Mouse (Mus musculus) erythroid progenitor cell, adult 5-6 weeks (primary cell): ENCODE measurements around the gene Maneal. TPM values are rescaled to one million over a fixed set of nuclear protein-coding genes. Genes with fewer than 3 reads are reported as not detected.
A peak's percentile ranks its signal among the peaks of the same experiment; 100 is the strongest.

ENCODE experiments used
- ATAC-seq: replicated peaks from 2 replicates; pipeline ENCODE4 v1.8.0; 2016; ENCODE audit warnings: moderate number of reproducible peaks, mild to moderate bottlenecking, moderate TSS enrichment, inconsistent platforms; ENCODE audit not compliant: poor library complexity, low FRiP score, severe bottlenecking
- total RNA-seq, 2 experiments: library from RNA; stranded (forward) in 1 of 2; stranded (reverse) in 1 of 2; fragments of 150-400 nt in 1 of 2; fragments of 186-747, 209-891 nt in 1 of 2; gene quantifications; 2 replicates each; pipeline versions ENCODE4 v1.2.3 to v1.2.4; 2015 to 2017; ENCODE audit warnings: low replicate concordance in 2 of 2

The Maneal gene
- total RNA-seq (2015; ENCODE audit: low replicate concordance) (not detected in 2 replicates), total RNA-seq (2017; ENCODE audit: low replicate concordance) (not detected in 2 replicates)

DNA sequence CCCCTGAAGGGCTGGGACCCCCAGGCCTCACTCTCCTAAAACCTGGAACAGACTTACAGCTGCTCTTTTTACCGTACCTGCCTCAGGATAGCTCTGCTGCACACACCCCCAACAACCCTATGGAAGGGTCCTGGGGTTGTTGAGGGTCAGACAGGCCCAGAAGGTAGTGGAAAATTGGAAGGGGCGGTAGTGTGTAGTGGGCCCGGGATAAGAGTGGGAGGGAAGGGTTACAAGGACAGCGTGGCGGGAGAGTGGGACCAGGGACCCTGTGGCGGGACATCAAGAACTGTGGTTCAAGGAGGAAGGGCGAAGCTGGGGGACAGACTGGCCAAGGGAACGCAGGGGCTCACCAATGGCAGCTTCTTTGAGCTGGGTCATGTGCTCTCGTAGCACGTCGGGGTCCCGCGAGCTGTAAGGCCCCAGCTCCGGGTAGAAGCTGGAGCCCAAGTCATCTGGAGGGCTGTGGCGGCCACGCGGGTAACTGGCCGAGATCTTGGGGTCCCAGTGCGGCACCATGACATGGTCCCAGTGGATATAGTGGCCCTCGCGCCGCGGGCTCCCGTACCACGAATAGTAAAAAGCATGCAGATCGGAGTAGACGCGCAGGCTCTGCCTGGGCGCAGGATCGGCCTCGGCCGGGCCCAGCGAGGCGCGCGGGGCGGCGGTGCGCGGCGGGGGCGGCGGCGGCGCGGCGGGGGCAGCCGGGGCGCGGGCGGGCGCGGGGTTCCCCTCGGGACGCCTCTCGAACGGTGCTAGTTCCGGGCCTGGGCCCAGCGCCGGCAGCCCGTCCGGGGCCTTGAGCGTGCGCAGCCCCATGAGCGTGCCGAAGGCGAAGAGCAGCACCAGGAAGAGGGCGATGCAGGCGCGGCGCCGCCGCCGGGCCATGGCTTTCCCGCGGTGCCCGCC, at the start of gene Maneal:
Gene Maneal, minus strand, starts transcription at position 889 of the 906 bp plus-strand sequence.
- ATAC-seq = peak; percentile 59

DNA sequence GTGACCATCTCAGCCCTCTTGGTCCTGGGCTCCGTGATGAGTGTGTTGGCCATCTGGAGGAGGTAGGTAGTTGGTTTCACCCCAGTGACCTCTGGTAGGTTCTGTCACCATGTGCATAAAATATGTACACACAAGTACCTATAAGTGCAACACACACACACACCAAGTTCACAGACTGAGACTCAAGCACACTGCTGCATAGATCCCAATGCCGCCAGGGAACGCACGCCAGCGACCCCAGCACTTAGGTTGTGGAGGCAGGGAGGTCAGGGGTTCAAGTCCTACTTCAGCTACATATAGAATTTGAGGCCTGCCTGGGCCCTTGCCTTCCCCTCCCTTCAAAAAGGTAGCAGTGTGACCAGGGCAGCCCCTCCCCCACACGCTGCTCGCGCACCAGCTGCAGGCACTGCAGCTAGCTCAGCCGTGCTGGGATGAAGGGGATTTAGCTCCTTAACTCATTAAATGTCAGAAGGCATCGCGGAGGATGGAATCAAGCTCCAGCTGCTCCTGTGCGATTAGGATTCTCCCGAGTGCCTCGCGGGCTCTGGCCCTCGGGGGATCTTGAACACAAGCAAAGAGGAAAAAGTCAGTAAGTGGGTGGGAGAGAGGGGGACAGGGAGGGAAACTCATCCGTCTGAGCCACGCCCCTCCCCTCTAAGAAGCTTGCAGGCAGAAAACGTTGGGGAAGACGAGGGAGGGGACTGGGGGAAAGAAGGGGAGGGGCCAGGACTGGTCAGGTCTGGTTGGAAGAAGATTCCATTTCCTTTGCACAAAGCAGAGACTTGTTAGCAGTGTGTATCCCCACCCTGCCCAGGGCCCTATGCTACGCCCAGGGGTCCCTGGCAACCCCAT, 44.2 kb upstream of the Maneal start:
- ATAC-seq = 0 out of 2 replicates have a peak, but pooled peaks have one; percentile 14

DNA sequence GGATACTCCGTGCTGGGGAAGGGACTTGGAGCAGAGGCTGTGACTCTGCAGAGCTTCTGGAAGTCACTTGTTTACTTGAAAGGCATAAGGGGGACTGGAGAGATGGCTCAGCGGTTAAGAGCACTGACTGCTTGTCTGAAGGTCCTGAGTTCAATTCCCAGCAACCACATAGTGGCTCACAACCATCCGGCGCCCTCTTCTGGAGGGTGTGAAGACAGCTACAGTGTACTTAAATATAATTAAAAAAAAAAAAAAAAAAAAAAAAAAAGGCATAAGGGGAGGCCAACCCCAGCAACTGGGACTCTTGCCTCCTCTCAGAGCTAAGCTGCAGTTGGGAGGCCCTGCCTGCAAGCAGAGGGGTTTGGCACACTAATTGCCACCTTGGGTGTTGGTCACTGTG, 43.4 kb upstream of the Maneal start:
- ATAC-seq = no peak

DNA sequence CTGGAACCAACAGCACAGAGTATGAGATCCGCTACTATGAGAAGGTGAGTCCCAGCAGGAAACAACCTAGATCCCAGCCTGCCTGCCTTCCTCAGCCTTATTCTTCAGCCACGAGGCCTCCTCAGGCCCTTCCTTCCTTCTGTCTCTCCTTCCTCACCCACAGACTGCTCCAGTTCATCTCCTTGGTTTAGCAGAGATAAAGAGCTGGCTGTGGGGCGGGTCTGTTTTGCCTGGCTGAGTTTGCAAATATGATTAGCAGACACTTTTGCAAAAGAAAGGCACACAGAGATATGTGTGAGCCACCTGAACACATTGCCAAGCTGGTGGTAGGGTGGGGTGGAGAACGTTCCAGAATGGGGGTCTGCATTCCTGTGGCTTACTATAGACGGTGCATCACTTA, 37.9 kb upstream of the Maneal start:
- ATAC-seq = no peak

DNA sequence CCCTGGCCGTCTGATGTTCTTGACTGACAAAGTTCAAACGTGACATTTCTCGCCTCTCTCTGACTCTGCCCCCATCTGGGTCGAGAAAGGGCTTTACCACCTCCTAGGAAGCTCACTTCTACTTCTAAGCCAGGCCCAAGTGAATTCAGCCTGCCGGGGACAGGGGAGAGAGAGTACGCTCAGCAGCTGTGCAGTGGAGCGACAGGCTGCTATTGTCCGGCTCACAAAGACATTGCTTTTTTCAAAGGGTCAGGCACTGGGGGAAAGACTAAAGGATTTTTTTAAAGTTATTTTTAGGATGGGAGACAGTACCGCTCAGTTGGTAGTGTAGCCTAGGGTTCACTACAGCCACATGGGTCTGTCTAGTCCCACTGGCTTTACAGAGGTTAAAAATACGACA, 36.5 kb upstream of the Maneal start:
- no peak for ATAC-seq

DNA sequence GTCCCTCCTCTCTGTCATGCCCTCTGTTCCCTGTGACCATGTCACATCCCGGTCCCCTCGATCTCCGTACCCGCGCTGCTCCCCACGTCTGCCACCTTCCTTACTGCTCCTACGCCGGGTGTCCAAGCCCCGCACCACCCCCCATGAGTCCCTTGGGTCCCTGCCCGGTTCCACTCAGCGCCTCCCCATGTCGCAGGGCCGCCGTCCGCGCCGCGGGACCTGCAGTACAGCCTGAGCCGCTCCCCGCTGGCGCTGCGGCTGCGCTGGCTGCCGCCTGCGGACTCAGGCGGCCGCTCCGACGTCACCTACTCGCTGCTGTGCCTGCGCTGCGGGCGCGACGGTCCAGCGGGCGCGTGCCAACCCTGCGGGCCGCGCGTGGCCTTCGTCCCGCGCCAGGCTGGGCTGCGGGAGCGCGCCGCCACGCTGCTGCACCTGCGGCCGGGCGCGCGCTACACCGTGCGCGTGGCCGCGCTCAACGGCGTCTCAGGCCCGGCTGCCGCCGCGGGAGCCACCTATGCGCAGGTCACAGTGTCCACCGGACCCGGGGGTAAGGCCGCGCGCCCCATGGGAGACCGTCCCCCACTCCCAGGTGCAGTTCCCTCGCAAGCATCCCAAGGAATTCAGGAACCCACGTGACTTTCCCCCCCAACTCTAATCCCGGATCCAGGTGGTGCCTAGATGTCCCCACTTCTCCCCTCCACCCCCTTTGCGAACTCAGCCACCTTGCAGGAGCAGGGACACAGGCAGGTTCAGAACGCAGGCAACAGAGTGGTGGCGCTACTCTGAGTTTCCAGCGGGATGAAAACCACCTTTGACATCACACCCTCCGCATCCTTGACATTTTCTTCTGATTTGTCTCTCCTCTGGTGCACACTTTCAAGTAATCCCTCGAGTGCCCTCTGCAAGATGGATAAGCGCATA, 32.8 kb upstream of the Maneal start:
- 0 out of 2 replicates have a peak, but pooled peaks have one; percentile 14 for ATAC-seq

DNA sequence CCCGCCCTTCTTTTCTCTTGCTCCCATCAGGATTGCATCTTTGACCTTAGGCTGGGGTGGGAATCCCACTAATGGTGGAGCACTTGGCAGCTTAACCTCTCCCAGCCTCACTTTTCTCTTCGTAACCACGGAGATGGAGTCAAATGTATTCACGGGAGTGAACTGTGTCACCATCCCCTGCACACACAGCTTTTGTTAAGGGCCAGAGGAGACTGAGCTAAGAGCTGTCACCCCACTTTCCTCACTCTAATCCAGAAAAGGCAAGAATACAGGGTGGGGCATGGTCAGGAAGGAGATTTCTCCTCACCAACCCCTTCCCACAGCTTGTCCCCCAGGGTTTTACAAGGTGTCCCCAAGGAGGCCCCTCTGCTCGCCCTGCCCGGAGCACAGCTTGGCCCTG, 31.8 kb upstream of the Maneal start:
- ATAC-seq = no peak

DNA sequence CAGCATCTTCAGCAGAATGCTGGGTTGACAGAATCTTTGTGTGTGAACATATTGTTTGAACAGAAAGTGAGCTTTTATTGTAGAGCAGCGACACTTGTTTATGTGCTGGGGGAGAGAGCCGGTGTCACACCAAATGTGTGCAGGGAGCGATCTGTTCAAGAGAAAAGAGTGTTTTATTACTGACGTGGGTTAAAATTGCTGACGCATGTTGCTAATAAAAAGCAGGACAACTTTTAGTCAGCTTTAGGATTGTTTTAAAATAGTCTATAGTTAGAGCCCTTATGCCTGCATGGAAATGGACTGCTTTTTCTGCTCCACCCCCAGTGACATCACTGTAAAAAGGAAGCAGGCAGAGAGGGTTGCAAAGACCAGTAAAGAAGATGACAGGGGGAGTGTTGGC, 28.9 kb upstream of the Maneal start:
- ATAC-seq = no peak

DNA sequence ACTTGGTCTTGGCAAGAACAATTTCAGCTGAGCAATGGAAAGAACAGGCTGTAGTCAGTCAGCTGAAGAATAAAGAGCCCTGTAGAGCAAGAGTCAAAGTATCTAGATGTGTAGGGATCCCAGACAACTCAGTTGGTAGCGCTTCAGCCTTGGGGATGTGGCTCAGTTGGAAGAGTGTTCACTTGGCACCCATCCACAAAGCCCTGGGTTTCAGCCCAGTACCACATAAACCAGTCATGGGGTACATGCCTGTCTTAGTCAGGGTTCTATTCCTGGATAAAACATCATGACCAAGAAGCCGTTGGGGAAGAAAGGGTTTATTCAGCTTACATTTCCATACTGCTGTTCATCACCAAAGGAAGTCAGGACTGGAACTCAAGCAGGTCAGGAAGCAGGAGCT, 28.0 kb upstream of the Maneal start:
- no peak for ATAC-seq

DNA sequence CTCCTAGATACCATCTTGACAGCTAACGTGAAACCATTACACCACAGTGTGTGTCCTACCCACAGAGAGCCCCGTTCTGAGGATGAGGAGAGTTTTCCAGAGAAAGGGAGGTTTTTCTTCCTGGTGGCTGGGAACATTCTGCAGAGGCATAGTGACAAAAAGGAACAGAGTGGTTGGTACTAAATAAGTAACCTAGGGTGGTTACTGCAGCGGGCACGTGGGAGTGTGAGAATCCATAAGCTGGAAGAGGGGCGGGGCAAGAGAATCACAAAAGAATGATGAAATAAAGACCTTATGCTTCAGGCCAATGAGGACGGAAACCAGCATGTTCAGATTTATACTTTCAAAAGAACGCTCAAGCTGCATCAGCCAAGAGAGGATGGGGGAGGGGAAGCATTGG, 26.7 kb upstream of the Maneal start:
- ATAC-seq = no peak

DNA sequence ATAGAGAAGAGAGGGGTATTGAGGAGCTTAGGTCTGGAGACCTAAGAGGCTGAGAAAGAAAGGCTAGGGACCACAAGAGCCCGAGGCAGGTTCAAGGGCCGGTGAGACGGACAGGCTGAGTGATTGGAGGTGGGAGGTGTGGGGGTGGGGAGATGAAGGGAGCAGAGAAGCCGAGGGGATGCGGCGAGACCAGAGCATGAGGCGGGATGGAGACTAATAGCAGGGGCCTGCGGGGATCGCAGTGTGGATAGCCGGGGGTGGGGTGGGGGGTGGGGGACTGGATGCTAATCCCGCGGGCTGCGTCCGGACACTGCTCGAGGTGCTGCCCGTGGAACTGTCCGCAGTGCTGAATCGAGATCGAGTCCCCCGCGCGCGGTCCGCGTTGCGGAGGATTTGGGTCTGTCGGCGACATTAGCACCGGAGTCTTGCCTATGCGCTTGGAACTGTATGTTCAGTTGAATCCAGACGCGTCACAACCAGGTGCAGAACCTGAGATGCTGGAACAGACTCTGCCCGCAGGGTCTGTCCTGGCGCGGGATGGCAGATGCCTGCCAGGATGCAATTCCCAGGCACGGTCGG, 20.3 kb upstream of the Maneal start:
- no peak for ATAC-seq

DNA sequence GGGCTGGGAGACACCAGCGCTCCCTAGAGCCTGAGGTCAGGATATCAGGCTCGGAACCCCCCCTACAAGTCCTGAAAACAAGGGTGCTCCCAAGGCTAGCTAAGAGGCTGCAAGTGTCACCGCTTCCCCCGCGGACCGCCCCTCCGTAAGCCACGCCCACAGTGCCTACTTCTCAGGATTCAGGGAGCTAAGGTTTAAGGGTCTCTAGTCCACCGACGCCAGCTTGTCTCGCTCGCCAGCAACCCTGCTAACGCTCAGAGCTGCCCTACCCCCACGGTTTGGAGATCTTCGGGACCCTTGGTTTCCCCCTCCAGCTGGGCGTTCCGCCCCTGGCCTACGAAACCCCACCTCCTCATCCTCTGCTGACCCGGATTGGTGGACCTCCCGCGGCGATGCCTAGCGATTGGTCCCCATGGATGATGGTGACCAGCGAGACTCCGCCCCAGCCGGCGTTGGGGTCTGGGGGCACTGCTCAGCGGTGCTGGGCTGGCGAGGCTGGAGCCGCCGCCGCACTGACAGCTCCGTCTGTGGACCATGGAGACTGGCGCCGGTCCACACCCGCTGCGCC, 19.5 kb upstream of the Maneal start:
- no peak for ATAC-seq

DNA sequence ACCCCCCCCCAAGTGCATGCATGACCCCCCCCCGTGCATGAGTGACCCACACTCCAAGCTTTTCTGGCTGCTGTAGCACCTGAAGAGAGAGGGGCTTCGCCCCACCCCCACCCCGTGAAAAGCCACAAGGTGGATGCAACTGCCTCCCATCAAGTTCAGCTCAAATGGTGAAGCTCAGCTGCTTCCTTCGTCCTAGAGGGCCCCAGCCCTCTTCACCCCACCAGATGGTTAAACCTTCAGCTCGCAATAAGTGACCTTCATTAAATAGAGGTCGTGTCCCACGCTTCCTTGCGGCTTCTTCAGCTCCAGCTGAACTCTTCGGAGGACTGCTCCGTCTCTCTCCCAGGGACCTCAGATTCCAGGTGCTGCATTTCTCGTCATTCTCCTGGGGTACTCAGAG, 18.6 kb upstream of the Maneal start, which contains the start of gene Epha10:
Gene Epha10, plus strand, starts transcription at position 301 of the 400 bp plus-strand sequence.
- ATAC-seq = no peak

DNA sequence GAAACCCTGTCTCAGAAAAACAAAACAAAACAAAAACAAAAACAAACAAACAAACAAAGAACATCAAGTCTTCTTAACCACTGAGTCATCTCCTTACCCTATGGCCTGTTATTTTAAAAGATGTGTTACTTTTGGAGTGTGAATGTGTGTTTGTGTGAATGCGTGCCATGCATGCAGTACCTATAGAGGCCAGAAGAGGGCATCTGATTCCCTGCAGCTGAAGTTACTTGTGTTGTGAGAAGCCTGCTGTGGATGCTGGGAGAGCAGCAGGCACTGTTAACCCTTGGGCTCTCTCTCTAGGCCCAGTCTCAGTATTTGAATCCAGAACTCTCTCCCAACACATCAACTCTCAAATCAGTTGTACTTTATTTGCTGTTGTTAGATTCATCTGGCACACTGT, 10.7 kb upstream of the Maneal start:
- no peak for ATAC-seq

DNA sequence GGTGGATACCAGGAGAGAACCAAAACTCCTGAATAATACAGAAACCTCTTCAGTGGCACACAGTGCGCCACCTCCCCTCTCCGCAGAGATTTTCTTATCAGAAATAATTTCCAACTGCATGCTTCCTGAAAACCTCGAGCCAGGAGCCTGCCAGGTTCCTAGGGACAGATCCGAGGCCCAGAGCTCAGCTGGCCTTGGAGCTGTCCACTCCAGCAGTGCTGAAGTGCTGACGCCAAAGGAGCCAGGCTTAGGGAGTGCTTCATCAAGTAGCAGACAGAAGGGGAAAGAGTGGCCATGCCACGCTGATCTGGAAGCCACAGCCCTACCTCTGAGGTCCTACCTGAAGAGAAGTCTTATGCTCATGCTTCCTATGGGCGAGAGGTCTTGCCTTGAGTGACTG, 1.5 kb downstream of the Maneal start:
- ATAC-seq = no peak

DNA sequence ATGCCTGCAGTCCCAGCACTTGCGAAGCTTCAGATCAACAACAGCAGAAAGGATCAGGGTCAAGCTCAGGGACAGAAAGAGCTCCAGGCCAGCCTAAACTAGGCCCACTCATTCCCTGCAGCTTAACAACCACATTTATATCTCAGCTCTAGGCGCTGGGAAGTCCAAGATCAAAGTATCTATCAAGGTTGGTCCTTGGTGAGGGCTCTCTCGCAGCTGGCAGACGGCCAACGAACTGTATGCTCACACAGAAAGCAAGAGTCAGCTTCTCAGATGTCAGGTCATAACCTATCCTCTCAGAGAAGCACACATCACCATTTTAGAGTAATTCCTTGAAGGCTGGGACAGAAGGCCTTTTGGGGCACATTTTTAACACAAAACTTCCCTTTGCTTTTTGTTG, 3.6 kb downstream of the Maneal start:
- ATAC-seq = no peak

DNA sequence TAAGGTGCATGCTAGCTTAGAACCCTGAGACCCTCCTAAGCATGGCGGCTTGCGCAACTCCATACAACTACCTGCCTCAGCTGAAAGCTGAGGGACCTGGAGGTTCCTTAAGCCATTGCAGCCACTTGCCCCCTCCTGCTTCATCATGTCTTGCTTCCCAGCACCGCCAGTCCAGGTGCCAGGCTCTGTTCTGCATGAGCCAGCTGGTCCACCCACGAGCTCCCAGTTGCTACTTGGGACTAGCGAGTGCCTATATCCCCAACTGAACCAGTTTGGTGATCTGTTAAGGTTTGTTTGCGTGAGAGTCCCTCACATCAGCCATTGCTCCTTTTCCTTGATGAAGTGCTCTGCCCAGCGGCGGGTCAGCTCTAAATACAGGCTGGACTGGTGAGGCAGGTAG, 5.7 kb downstream of the Maneal start:
- ATAC-seq = no peak

DNA sequence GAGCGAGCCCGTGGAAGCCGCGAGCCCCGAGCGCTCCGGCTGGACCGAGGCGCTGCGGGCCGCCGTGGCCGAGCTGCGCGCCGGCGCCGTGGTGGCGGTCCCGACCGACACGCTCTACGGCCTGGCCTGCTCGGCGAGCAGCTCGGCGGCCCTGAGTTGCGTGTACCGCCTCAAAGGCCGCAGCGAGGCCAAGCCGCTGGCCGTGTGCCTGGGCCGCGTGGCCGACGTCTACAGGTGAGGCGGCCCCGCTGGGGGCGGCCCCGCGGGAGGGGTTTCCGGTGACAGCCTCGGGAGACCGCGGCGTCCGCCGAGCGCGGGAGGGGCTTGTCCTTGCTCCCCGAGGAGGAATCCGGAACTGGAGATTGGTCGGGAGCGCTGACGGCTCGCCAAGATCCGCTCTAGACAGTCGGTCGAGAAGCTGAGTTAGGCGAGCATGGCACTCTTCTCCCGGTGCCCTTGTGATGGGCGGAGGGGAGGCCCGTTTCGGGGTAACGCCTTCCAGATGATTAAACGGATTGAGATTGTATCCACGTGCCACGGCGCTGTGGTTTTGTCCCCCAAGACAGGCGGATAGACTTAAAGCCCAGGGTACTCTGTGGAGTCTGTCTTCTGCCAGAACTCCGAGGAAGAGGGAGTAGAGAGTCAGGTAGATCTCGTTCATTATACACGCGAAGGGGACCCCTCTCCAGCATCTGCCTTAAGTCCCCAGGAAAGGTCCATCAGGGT, 10.9 kb downstream of the Maneal start, which contains the start of gene 1110065P20Rik:
Gene 1110065P20Rik, minus strand, starts transcription at position 264 of the 726 bp plus-strand sequence.
- ATAC-seq = 0 out of 2 replicates have a peak, but pooled peaks have one; percentile 11
